Mouse (Mus musculus) G1E (cell line): ENCODE data around the gene Mmgt1.

Source experiments
- CTCF ChIP-seq: IDR thresholded peaks from 2 replicates; pipeline ENCODE4 v1.5.1; 2012; ENCODE audit warnings: low read depth, low read length, inconsistent platforms, mixed read lengths
- GATA1 ChIP-seq: IDR thresholded peaks from 2 replicates; pipeline ENCODE4 v1.6.1; 2012; ENCODE audit warnings: borderline replicate concordance, low read length, inconsistent platforms, mixed read lengths
- GATA2 ChIP-seq: IDR thresholded peaks from 2 replicates; pipeline ENCODE4 v1.6.1; 2012; ENCODE audit warnings: low read depth, low read length, inconsistent platforms, borderline replicate concordance
- POLR2AphosphoS5 ChIP-seq: IDR thresholded peaks from 2 replicates; pipeline ENCODE4 v1.6.1; 2012; ENCODE audit warnings: low read depth, low read length, inconsistent platforms; ENCODE audit not compliant: insufficient replicate concordance

DNA sequence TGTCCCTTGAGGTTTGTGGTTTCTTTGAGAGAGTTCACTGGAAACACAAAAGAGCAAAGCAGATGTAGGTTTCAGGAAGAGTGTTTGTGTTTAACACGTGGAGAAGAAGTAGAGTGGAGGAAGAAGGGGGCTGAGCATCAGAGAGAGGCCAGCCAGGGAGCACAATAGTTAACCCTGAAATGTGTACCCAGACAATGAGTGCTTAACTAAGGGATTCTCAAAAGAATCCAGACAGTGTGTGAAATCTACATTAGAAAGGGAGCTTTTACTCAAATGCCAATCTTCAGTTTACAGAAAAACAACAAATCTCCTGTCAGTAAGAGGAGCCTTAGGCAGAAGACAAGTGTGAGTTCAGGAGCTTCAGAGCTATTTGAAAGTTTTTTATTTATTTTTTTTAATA lies 42.2 kb upstream of the Mmgt1 start:
- no peak for TF ChIP-seq CTCF
- TF ChIP-seq GATA2: no peak
- no peak for TF ChIP-seq GATA1
- TF ChIP-seq POLR2AphosphoS5: no peak
